Mouse (Mus musculus): ENCODE data around the gene Utrn.

- TF ChIP-seq POLR2A (IDR thresholded peaks at IDR 0.05; ENCODE audit: insufficient read length, low read depth) (no peak), POLR2AphosphoS2 (IDR thresholded peaks at IDR 0.05; ENCODE audit: insufficient read length, low read depth) (no peak), USF1 (IDR thresholded peaks at IDR 0.05; ENCODE audit: low read depth) (no peak), MAX (IDR thresholded peaks at IDR 0.05; ENCODE audit: low read depth) (no peak), TCF12 (IDR thresholded peaks at IDR 0.05; ENCODE audit: insufficient read depth, poor library complexity, severe bottlenecking) (no peak), SRF (IDR thresholded peaks at IDR 0.05; ENCODE audit: control insufficient read depth, insufficient read length, low read depth) (no peak), MYOG (IDR thresholded peaks at IDR 0.05; ENCODE audit: control insufficient read depth in 1 of 3, insufficient read depth in 1 of 3, insufficient read length in 2 of 3, low read depth in 2 of 3) (no peak), MYOD1 (IDR thresholded peaks at IDR 0.05; ENCODE audit: control insufficient read depth in 1 of 3, insufficient read length in 2 of 3, low read depth in 2 of 3) (no peak)
These were observed 493.1 kb downstream of the Utrn start for GRCm38 (mm10) chr10:12376015-12376414.

Measured in myocyte (in vitro differentiated cells).